Mouse (Mus musculus): ENCODE data around the gene Pgm5.

- TF ChIP-seq CTCF (IDR thresholded peaks at IDR 0.05; ENCODE audit: extremely low read depth, insufficient read length, insufficient replicate concordance, low read depth, low read length) (no peak), POLR2A (IDR thresholded peaks at IDR 0.05; ENCODE audit: low read depth, low read length) (no peak)
Measured at GRCm38 (mm10) chr19:24705395-24705794, 156.3 kb downstream of the Pgm5 start.
